Mouse (Mus musculus) limb, embryonic 11.5 days (tissue): Measurements from ENCODE around the gene Wap. TPM values are rescaled to one million over a fixed set of nuclear protein-coding genes. Genes with fewer than 3 reads are reported as not detected.

ENCODE experiments used
- ATAC-seq: fragments of 200-750 bp; cut with Nextera tagmentation; 2 replicates; pipeline ENCODE4 v1.8.0; 2017; ENCODE audit warnings: low read depth; ENCODE audit not compliant: insufficient number of reproducible peaks, low FRiP score, low TSS enrichment
- DNase-seq: peaks from one replicate; pipeline ENCODE4 v3.0.0-alpha.2; 2015; ENCODE audit warnings: low spot score
- H3K27ac ChIP-seq: fragments of 300-500 bp; sonication (generic); replicated peaks from 2 replicates; pipeline ENCODE4 v1.5.1; 2014; ENCODE audit warnings: low read depth, mild to moderate bottlenecking, low read length
- H3K27me3 ChIP-seq: fragments of 300-500 bp; sonication (generic); 2 replicates; pipeline ENCODE4 v1.6.1; 2014; ENCODE audit warnings: mild to moderate bottlenecking, low read length, mixed read lengths; ENCODE audit not compliant: control insufficient read depth, insufficient read depth
- H3K36me3 ChIP-seq: fragments of 300-500 bp; sonication (generic); 2 replicates; pipeline ENCODE4 v1.6.1; 2014; ENCODE audit warnings: mild to moderate bottlenecking, low read length, moderate library complexity, mixed read lengths; ENCODE audit not compliant: control insufficient read depth, insufficient read depth
- H3K4me1 ChIP-seq: fragments of 300-500 bp; sonication (generic); 2 replicates; pipeline ENCODE4 v1.6.1; 2014; ENCODE audit warnings: low read length, mixed read lengths; ENCODE audit not compliant: control insufficient read depth, insufficient read depth
- H3K4me2 ChIP-seq: fragments of 300-500 bp; sonication (generic); 2 replicates; pipeline ENCODE4 v1.6.1; 2014; ENCODE audit warnings: low read depth, mild to moderate bottlenecking, moderate library complexity; ENCODE audit not compliant: severe bottlenecking
- H3K4me3 ChIP-seq: fragments of 300-500 bp; sonication (generic); 2 replicates; pipeline ENCODE4 v1.5.1; 2014; ENCODE audit warnings: low read depth, low read length
- H3K9ac ChIP-seq: fragments of 300-500 bp; sonication (generic); 2 replicates; pipeline ENCODE4 v1.6.1; 2014; ENCODE audit warnings: mild to moderate bottlenecking, low read length
- H3K9me3 ChIP-seq: fragments of 300-500 bp; sonication (generic); 2 replicates; pipeline ENCODE4 v1.6.1; 2016; ENCODE audit warnings: low read length; ENCODE audit not compliant: control insufficient read depth
- WGBS: fragments of 180-500 bp; shearing (Covaris S2); extraction: QIAGEN DNeasy Blood & Tissue Kit; methylation state at CpG from one replicate; pipeline ENCODE4 v1.1.7; 2014; 5-methylcytosine and 5-hydroxymethylcytosine counted together
- polyA plus RNA-seq: library from polyadenylated mRNA; unstranded; fragments of >200 nt; fragmentation: Nextera tagmentation; extraction: Ambion mirVana; gene quantifications from 2 replicates; pipeline ENCODE4 v1.2.1, GENCODE M21; 2014

The Wap gene
- polyA plus RNA-seq, 1 experiment from 2014 or later: not detected

DNA sequence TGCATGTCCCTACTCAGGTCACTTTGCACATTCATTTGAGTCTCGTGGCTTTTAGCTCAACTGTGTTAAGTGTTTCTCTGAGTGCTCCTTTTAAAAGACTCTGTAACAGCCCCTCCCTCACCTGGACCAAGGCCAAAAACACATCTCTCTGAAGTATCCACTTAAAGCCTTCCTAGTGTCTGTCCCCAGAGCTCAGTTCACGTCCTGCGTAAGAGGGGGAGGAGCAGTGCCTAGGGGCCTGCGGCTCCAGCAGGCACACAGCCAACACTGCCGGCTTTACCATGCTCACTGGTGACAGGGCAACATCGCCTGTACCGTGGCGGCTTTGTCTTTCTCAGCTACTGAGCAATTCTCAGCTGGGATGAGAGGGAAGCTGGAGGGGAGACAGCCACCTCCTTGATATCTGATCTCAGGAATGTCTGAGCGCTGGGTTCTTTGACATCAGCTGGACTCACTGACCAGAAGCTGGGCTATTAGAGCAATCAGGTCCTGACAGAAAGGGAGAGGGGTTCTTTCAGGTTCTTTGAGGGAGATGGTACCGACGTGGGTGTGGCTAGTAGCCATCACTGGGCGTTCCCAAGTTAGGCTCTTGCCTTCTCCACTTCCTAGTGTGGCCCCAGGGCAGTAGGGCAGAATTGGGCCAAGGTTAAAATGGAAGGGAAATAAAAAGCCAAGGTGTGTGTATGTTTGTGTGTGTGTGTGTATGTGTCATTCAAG, 34.4 kb downstream of the Wap start:
- DNase-seq (no peak), ATAC-seq (no peak)
- WGBS: 23% methylated on average over 12 of the region's 12 CpGs
- no peaks in the 10 kb centered on the region for H3K36me3 ChIP-seq
- no peak overlapping the region for H3K4me3 ChIP-seq
- no peak overlapping the region for H3K4me2 ChIP-seq
- H3K27me3 ChIP-seq: peaks cover 25% of the 10 kb centered on the region
- peaks cover under 1% of the 10 kb centered on the region; the same call in 1 of the 2 replicates for H3K4me1 ChIP-seq
- no peak overlapping the region for H3K27ac ChIP-seq
- H3K9ac ChIP-seq: no peak overlapping the region
- H3K9me3 ChIP-seq: no peaks in the 10 kb centered on the region

DNA sequence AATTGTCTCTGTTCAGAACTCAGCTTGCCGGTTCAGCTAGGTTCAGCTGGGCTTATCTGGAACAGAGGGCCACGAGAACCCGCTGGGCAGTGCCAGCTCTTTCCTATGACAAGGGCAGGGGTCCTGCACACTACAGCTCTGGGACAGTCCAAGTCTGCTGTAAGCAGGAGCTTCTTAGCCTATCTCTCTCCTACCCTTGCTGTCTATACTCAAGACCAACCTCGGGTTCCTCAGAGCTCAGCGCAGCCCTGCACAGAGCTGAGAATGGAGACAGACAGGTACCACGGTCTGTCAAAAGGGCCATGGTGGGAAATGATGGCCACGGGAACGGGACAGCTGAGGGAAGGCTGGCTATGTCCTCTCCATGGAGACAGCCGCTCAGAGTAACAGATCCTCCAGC, 35.2 kb downstream of the Wap start:
- Histone ChIP-seq H3K27me3 (peaks cover 25% of the 10 kb centered on the region), H3K4me2 (no peak overlapping the region), H3K4me1 (peaks cover 3% of the 10 kb centered on the region), H3K9ac (no peak overlapping the region), H3K27ac (no peak overlapping the region), H3K36me3 (no peaks in the 10 kb centered on the region), H3K4me3 (no peak overlapping the region), H3K9me3 (no peaks in the 10 kb centered on the region)
- no peak for ATAC-seq
- no peak for DNase-seq
- WGBS: 80% methylated on average over 9 of the region's 9 CpGs

DNA sequence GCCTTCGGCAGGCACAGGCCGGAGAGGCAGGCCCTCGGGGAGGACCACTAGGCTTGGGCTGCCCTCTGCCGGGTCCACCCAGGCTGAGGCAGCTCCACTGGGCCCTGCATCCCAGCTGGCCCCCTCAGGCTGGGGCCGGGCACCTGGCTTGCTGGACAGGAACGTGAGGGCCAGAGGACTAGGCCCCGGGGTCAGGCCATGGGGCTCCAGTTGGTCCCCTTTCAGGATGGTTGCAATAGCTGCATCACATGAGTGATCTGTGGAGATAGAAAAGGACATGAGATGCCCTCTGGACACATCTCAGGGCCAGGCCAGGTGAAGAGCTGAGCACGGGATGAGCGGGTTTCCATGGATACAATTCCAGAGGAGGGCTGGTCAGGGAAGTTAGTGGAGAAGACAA, 35.8 kb downstream of the Wap start:
- Histone ChIP-seq H3K27me3 (peaks cover 25% of the 10 kb centered on the region), H3K36me3 (peaks cover 3% of the 10 kb centered on the region; the same call in 1 of the 2 replicates), H3K9ac (no peak overlapping the region), H3K4me2 (no peak overlapping the region), H3K4me3 (no peak overlapping the region), H3K27ac (no peak overlapping the region), H3K4me1 (peaks cover 3% of the 10 kb centered on the region), H3K9me3 (no peaks in the 10 kb centered on the region)
- ATAC-seq (no peak), DNase-seq (no peak)
- WGBS: 81% methylated on average over 9 of the region's 9 CpGs

DNA sequence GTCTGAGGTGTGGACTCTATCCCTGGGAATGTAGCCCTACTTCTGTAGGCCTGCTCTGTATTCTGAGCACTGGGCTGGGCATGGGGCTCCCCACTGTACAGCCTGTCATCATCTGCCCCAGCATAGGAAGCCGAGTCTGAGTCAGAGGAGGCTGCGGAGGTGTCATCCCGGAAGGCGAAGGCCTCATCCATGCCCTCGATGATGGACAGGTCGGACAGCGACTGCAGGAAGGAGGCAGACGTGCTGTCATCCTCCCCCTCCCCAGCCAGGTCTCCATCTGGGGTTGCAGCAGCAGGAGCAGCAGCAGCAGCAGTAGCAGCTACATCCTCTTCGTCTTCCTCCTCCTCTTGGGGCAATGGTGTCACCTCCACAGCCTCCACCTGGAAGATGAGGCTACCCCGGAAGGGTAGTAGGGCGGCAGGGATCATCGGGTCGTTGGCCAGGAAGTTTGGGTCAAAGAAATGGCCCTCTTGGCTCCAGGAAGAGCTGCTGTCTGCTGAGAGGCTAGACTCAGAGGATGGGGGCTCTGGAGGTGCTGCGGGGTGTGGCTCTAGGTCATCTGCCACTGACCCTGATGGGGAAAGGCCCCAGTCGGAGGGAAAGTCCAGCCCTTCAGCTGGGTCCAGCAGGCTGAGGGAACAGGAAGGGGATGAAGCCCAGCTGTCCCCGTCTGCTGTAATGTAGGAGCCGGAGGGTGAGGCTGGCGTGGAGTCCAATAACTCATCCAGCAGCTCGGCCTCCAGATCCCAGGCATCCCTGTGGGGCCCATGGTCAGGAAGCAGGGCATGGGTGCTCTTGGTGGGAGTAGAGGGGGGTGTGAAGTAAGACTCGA, 36.6 kb downstream of the Wap start:
- no peak overlapping the region for H3K27ac ChIP-seq
- H3K4me1 ChIP-seq: peaks cover 3% of the 10 kb centered on the region
- no peak for ATAC-seq
- no peaks in the 10 kb centered on the region for H3K9me3 ChIP-seq
- DNase-seq: no peak
- H3K9ac ChIP-seq: no peak overlapping the region
- no peak overlapping the region for H3K4me3 ChIP-seq
- H3K36me3 ChIP-seq: peaks cover 8% of the 10 kb centered on the region
- peaks cover 25% of the 10 kb centered on the region for H3K27me3 ChIP-seq
- 73% methylated on average over 20 of the region's 20 CpGs for WGBS
- no peak overlapping the region for H3K4me2 ChIP-seq

DNA sequence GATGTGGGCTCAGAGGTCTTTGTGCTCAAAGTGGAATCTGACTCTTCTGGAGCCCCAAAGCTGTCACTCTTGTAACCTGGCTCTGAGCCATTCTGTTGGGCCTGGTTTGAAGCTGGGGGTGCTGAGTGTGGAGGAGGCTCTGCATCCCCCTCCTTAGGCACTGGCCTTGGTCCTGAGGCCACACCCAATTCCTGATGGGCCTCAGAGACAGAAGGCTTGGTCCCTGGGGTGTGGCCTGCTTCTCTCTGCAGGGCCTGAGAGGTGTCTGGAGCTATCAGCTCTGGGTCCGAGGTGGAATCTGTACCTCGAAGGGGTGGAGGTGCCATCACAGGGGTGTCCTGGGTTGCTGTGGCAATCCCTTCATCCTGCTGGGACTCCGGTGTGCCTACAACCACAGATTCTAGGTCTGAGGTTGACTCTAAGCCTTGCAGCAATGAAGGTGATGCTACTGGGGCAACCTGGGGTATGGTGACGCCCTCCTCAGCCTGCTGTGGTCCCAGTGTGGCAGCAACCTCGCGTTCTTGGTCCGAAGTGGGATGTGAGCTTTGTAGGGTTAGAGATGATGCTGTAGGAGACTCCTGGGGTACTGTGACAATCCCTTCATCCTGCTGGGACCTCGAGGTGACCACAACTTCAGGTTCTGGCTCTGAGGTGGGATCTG, 38.0 kb downstream of the Wap start:
- WGBS: 73% methylated on average over 8 of the region's 8 CpGs
- Histone ChIP-seq H3K36me3 (peaks cover 14% of the 10 kb centered on the region), H3K9me3 (no peaks in the 10 kb centered on the region), H3K27ac (no peak overlapping the region), H3K4me1 (peaks cover 3% of the 10 kb centered on the region), H3K4me3 (no peak overlapping the region), H3K9ac (no peak overlapping the region), H3K4me2 (no peak overlapping the region), H3K27me3 (peaks cover 16% of the 10 kb centered on the region)
- ATAC-seq (no peak), DNase-seq (no peak)

DNA sequence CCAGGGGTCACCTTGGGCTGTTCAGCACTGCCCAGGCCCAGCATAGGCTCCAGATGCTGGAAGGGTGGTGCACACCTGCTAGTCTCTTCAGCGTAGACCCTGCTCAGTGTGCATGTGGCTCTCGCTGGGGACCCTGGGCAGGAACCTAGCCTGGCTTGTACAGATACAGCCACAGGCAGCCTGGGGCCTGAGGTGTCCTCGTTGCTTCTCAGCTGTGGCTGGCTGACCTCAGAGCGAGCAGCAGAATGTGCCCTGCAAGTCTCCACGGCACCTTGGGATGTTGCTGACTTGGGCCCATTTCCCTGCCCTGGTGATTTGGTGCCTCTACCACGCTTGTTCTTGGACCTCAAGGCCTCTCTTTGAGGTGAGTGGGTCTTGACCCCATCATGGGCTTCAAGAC, 38.6 kb downstream of the Wap start:
- peaks cover 10% of the 10 kb centered on the region for H3K27me3 ChIP-seq
- no peaks in the 10 kb centered on the region for H3K9me3 ChIP-seq
- WGBS: 88% methylated on average over 6 of the region's 6 CpGs
- DNase-seq (no peak), ATAC-seq (no peak)
- H3K4me1 ChIP-seq: peaks cover 3% of the 10 kb centered on the region
- H3K4me3 ChIP-seq: no peak overlapping the region
- H3K4me2 ChIP-seq: no peak overlapping the region
- H3K27ac ChIP-seq: no peak overlapping the region
- no peak overlapping the region for H3K9ac ChIP-seq
- peaks cover 14% of the 10 kb centered on the region for H3K36me3 ChIP-seq

DNA sequence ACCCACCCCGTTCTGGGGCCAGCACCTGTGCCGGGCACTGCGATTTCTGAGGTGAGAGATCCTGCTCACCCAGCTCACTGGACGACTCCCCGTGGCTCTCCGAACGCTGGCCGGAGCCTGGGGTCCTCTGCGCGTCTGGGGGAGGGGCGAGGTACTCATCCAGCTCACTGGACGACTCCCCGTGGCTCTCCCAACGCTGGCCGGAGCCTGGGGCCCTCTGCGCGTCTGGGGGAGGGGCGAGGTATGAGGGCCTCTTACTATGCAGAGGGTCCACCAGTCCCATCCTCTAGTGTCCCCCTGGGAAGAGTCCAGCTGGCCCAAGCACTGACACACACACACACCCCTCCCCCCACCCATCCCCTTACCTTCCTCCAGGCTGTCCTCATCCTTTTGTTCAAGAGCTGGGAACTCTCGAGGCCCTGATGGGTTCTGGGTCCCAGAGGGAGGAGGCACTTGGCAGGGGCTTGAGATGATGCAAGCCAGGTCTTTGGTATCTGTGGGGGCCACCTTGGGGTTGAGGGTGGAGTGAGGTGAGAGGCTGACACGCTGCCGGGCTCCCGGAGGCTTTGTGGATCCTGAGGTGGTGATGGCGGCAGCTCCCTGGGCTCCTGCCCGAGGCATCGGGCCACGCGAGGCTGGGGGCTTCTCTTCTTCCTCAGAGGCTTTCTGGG, 39.3 kb downstream of the Wap start:
- DNase-seq: no peak
- Histone ChIP-seq H3K4me3 (no peak overlapping the region), H3K36me3 (peaks cover 14% of the 10 kb centered on the region), H3K9ac (no peak overlapping the region), H3K4me1 (peaks cover 3% of the 10 kb centered on the region), H3K9me3 (no peaks in the 10 kb centered on the region), H3K27ac (no peak overlapping the region), H3K27me3 (peaks cover 3% of the 10 kb centered on the region; the same call in 1 of the 2 replicates), H3K4me2 (no peak overlapping the region)
- WGBS: 18% methylated on average over 27 of the region's 27 CpGs
- no peak for ATAC-seq
